Mouse (Mus musculus) liver, embryonic 11.5 days (tissue): ENCODE data around the gene Ntn1. TPM values are rescaled to one million over a fixed set of nuclear protein-coding genes. Genes with fewer than 3 reads are reported as not detected.

ENCODE experiments used
- ATAC-seq: fragments of 200-750 bp; cut with Nextera tagmentation; replicated peaks from 2 replicates; pipeline ENCODE4 v1.8.0; 2017; ENCODE audit warnings: moderate number of reproducible peaks, mild to moderate bottlenecking, moderate TSS enrichment, moderate library complexity; ENCODE audit not compliant: low FRiP score
- DNase-seq: peaks from one replicate; pipeline ENCODE4 v3.0.0-alpha.2; 2017; ENCODE audit warnings: low spot score
- H3K27ac ChIP-seq: fragments of 300-500 bp; sonication (generic); 2 replicates; pipeline ENCODE4 v1.5.1; 2014; ENCODE audit warnings: mild to moderate bottlenecking, low read depth, low read length, control low read depth
- H3K27me3 ChIP-seq: fragments of 300-500 bp; sonication (generic); replicated peaks from 2 replicates; pipeline ENCODE4 v1.6.1; 2014; ENCODE audit warnings: low read length, mixed read lengths; ENCODE audit not compliant: control insufficient read depth, insufficient read depth
- H3K36me3 ChIP-seq: fragments of 300-500 bp; sonication (generic); 2 replicates; pipeline ENCODE4 v1.6.1; 2014; ENCODE audit warnings: mild to moderate bottlenecking, low read length, moderate library complexity, mixed read lengths; ENCODE audit not compliant: control insufficient read depth, insufficient read depth
- H3K4me1 ChIP-seq: fragments of 300-500 bp; sonication (generic); replicated peaks from 2 replicates; pipeline ENCODE4 v1.6.1; 2014; ENCODE audit warnings: low read length, mixed read lengths; ENCODE audit not compliant: control insufficient read depth, insufficient read depth
- H3K4me2 ChIP-seq: fragments of 300-500 bp; sonication (generic); 2 replicates; pipeline ENCODE4 v1.6.1; 2014; ENCODE audit warnings: mild to moderate bottlenecking, control low read depth, moderate library complexity
- H3K4me3 ChIP-seq: fragments of 300-500 bp; sonication (generic); 2 replicates; pipeline ENCODE4 v1.5.1; 2014; ENCODE audit warnings: low read depth, low read length, control low read depth
- H3K9ac ChIP-seq: fragments of 300-500 bp; sonication (generic); 2 replicates; pipeline ENCODE4 v1.6.1; 2014; ENCODE audit warnings: low read depth, low read length, control low read depth
- H3K9me3 ChIP-seq: fragments of 300-500 bp; sonication (generic); 2 replicates; pipeline ENCODE4 v1.6.1; 2016; ENCODE audit warnings: low read length, inconsistent platforms, mixed read lengths; ENCODE audit not compliant: control insufficient read depth
- WGBS: fragments of 180-500 bp; shearing (Covaris S2); extraction: QIAGEN DNeasy Blood & Tissue Kit; methylation state at CpG from one replicate; pipeline ENCODE4 v1.1.7; 2014; 5-methylcytosine and 5-hydroxymethylcytosine counted together
- polyA plus RNA-seq: library from polyadenylated mRNA; unstranded; fragments of >200 nt; fragmentation: Nextera tagmentation; extraction: Ambion mirVana; gene quantifications from 2 replicates; pipeline ENCODE4 v1.2.1, GENCODE M21; 2014

Gene Ntn1
- polyA plus RNA-seq, 1 experiment from 2014 or later: 0.40 TPM

DNA sequence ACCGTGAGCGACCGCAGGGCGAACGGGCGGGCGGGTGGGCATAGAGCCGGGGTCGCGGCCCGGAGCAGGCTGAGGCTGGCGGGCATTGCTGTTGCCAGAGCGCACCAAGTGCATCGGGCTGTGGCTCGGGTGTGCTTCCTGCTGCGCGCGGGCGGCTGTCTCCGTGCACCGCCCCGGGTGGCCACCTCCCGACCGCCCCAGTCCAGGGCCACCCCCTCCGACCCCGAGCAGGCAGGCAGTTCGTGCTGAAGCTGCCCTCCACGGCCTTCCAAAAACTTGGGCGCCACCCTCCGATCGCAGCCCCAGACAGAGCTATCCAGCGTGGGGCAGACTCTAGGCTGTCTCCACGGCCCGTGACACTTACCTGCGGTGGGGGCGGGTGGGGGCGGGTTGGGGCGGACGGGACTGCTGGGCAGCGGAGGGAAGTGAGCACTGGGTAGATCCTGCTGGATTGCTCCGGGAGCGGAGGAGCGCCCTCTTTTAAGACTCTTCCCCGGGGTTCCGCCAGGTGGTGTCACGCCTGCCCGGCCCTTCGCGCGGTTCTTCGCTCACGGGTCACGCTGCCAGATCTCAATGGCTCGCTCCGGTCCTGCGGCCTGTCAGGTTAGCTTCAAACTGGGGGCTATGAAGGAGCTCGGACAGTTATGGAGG, 477 bp downstream of the Ntn1 start:
- no peak overlapping the region for H3K9ac ChIP-seq

GRCm38 (mm10) chr11:68399548-68400020, 1.0 kb downstream of the Ntn1 start:
- no peak overlapping the region for H3K9ac ChIP-seq
- H3K4me3 ChIP-seq: peak overlapping the region; percentile 45
- peak overlapping the region; percentile 66 for H3K4me2 ChIP-seq
- DNase-seq (no peak), ATAC-seq (no peak)
- H3K36me3 ChIP-seq: no peaks in the 10 kb centered on the region
- H3K27me3 ChIP-seq: peaks cover 93% of the 10 kb centered on the region
- H3K4me1 ChIP-seq: no peaks in the 10 kb centered on the region
- no peak overlapping the region for H3K27ac ChIP-seq
- WGBS: 1% methylated on average over 41 of the region's 47 CpGs
- H3K9me3 ChIP-seq: no peaks in the 10 kb centered on the region

More for the DNA sequence above, 477 bp downstream of the Ntn1 start:
- H3K4me2 ChIP-seq: peak overlapping the region; percentile 66
- no peaks in the 10 kb centered on the region for H3K36me3 ChIP-seq
- peaks cover 87% of the 10 kb centered on the region for H3K27me3 ChIP-seq
- ATAC-seq (no peak), DNase-seq (no peak)
- no peaks in the 10 kb centered on the region for H3K4me1 ChIP-seq
- H3K9me3 ChIP-seq: no peaks in the 10 kb centered on the region
- H3K27ac ChIP-seq: no peak overlapping the region
- H3K4me3 ChIP-seq: peak overlapping the region; percentile 45
- WGBS: 1% methylated on average over 46 of the region's 57 CpGs

- Histone ChIP-seq H3K9me3 (no peaks in the 10 kb centered on the region), H3K4me2 (peak overlapping the region; percentile 66), H3K4me3 (peak overlapping the region; percentile 45; the same call in 1 of the 2 replicates), H3K27ac (no peak overlapping the region), H3K36me3 (no peaks in the 10 kb centered on the region), H3K4me1 (no peaks in the 10 kb centered on the region), H3K9ac (no peak overlapping the region), H3K27me3 (peaks cover 98% of the 10 kb centered on the region)
- WGBS: 8% methylated on average over 24 of the region's 24 CpGs
- ATAC-seq: no peak
- no peak for DNase-seq
Measured at GRCm38 (mm10) chr11:68398891-68399547, 1.6 kb downstream of the Ntn1 start.

DNA sequence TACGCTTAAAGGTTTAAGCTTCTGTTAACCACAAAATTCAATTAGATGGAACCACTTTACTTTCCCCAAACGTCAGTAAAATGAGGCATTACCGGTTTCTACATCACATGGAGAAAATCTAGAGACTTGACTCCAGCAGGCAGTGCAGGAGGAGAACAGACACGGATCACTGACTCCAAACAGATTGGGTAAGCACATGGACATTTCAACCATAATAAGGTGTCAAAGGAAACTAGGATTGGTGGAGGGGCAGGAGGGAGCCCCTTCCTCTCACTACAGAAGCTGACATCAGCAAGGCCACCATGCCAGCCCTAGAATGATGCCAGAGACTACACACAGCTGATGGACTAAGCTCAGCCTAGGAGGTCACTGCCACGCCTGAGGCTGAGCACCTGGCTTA, 5.1 kb downstream of the Ntn1 start:
- Histone ChIP-seq H3K36me3 (no peaks in the 10 kb centered on the region), H3K4me2 (no peak overlapping the region), H3K27me3 (peaks cover 96% of the 10 kb centered on the region), H3K27ac (no peak overlapping the region), H3K4me3 (no peak overlapping the region), H3K9me3 (no peaks in the 10 kb centered on the region), H3K4me1 (no peaks in the 10 kb centered on the region), H3K9ac (no peak overlapping the region)
- DNase-seq: no peak
- ATAC-seq: no peak
- WGBS: 54% methylated on average over 5 of the region's 5 CpGs

DNA sequence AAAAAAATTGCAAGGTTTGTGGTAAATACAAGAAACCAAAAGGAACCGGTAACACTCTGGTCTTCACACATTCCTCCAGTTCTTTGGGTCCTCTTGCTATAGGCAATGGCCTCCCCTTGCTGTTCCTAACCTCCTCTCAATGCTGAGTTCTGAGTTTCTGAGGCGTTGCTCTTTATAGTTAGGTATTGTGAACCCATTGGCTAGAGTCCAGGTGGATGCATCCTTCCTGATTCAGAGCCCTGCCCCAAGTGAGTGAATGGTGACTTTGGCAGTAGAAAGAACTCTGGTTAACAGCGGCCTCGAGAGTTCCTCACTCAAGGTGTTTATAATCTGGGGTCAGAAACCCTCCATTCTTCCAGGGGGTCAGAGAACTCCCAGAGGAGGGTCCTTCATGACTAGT, 5.9 kb downstream of the Ntn1 start:
- H3K4me2 ChIP-seq: no peak overlapping the region
- no peaks in the 10 kb centered on the region for H3K36me3 ChIP-seq
- no peak overlapping the region for H3K4me3 ChIP-seq
- no peaks in the 10 kb centered on the region for H3K9me3 ChIP-seq
- no peak overlapping the region for H3K27ac ChIP-seq
- ATAC-seq (no peak), DNase-seq (no peak)
- 38% methylated on average over 4 of the region's 4 CpGs for WGBS
- no peaks in the 10 kb centered on the region for H3K4me1 ChIP-seq
- H3K27me3 ChIP-seq: peaks cover 96% of the 10 kb centered on the region
- no peak overlapping the region for H3K9ac ChIP-seq

- no peaks in the 10 kb centered on the region for H3K4me1 ChIP-seq
- DNase-seq (no peak), ATAC-seq (no peak)
- H3K4me3 ChIP-seq: no peak overlapping the region
- WGBS: 21% methylated on average over 2 of the region's 2 CpGs
- no peaks in the 10 kb centered on the region for H3K36me3 ChIP-seq
- H3K27ac ChIP-seq: no peak overlapping the region
- H3K4me2 ChIP-seq: no peak overlapping the region
- H3K9ac ChIP-seq: no peak overlapping the region
- peaks cover 96% of the 10 kb centered on the region for H3K27me3 ChIP-seq
- H3K9me3 ChIP-seq: no peaks in the 10 kb centered on the region
Measured at GRCm38 (mm10) chr11:68393897-68394490, 6.6 kb downstream of the Ntn1 start.

GRCm38 (mm10) chr11:68390381-68391287, 10.0 kb downstream of the Ntn1 start:
- H3K4me2 ChIP-seq: no peak overlapping the region
- peaks cover 6% of the 10 kb centered on the region; the same call in 1 of the 2 replicates for H3K4me1 ChIP-seq
- no peaks in the 10 kb centered on the region for H3K36me3 ChIP-seq
- H3K27ac ChIP-seq: no peak overlapping the region
- ATAC-seq (no peak), DNase-seq (no peak)
- H3K9ac ChIP-seq: no peak overlapping the region
- H3K9me3 ChIP-seq: no peaks in the 10 kb centered on the region
- H3K27me3 ChIP-seq: peaks cover 96% of the 10 kb centered on the region
- 3% methylated on average over 19 of the region's 19 CpGs for WGBS
- H3K4me3 ChIP-seq: no peak overlapping the region

GRCm38 (mm10) chr11:68389621-68390020, 11.0 kb downstream of the Ntn1 start:
- ATAC-seq (no peak), DNase-seq (no peak)
- Histone ChIP-seq H3K9ac (no peak overlapping the region), H3K4me3 (no peak overlapping the region), H3K36me3 (no peaks in the 10 kb centered on the region), H3K9me3 (no peaks in the 10 kb centered on the region), H3K4me2 (no peak overlapping the region), H3K27me3 (peaks cover 96% of the 10 kb centered on the region), H3K27ac (no peak overlapping the region), H3K4me1 (peaks cover 13% of the 10 kb centered on the region; the same call in 1 of the 2 replicates)
- WGBS: 5% methylated on average over 8 of the region's 8 CpGs
